In the genomic region with DNA sequence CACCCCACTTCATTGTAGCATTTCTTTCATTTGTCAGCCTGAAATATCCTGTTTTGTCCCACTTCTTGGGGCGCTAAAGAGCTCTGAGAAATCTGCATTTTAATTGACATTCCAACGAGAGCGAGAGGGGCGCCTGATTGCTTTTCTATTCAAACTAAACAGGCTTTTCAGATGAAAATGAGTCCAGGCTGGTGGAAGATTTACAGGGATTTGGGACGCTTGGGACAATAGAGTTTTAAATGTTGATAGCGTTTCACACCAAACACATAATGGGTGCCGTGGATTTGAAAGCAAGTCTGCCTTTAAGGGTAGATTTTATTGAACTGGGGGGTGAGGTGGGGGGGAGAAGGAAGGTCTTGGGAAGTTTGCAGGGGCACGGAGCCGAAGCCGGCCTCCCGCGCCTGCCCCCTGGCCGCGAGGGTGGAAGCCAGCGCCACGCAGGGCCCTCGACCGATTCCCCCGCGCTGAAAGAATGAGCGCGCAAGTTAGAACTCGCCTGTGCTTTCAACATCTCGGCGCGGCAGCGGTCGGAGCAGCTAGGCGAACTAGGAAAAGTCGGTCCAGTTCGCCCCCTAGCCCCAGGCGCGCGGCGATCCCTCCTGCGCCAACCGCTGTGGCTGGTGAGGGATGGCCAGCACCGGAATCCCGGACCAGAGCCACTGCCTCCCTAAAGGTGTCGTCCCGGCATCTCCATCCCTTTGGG, we compare ENCODE assay signal across 8 mouse cellular contexts.
DNase-seq lines count a peak whose midpoint lies in the region; ATAC-seq lines count a peak whose summit lies in the region.

No protein-coding gene starts in this region.

- no peak for ATAC-seq in frontal cortex, adult (ENCODE audit: low TSS enrichment)
- ATAC-seq in heart, embryonic 16.5 days (replicated peaks; ENCODE audit: extremely low read depth, insufficient read depth, low FRiP score) = 0 out of 2 replicates have a peak, but pooled peaks have one; percentile 25
- ATAC-seq in lung, embryonic 16.5 days (ENCODE audit: low read depth) = peak; percentile 36; the same call in 1 of the 2 replicates
- no peak for ATAC-seq in granulocyte monocyte progenitor cell, adult 5-6 weeks (replicated peaks; ENCODE audit: poor library complexity, severe bottlenecking)

- H3K9ac ChIP-seq in heart, embryonic 16.5 days (ENCODE audit: low read length) = peak overlapping the region; percentile 80
- peak overlapping the region; percentile 91 for H3K9ac ChIP-seq in lung, embryonic 16.5 days (ENCODE audit: low read length)

- peaks cover 8% of the 10 kb centered on the region for H3K4me1 ChIP-seq in heart, embryonic 16.5 days (ENCODE audit: control insufficient read depth, insufficient read depth, low read length)
- peaks cover 15% of the 10 kb centered on the region for H3K4me1 ChIP-seq in lung, embryonic 16.5 days (replicated peaks; ENCODE audit: control insufficient read depth, insufficient read depth, low read length)

- 1% methylated on average over 40 of the region's 41 CpGs for WGBS in heart, embryonic 16.5 days
- under 1% methylated on average over 41 of the region's 41 CpGs for WGBS in lung, embryonic 16.5 days

- peak overlapping the region; percentile 77 for H3K27ac ChIP-seq in heart, embryonic 16.5 days (ENCODE audit: low read length)
- peak overlapping the region; percentile 91 for H3K27ac ChIP-seq in lung, embryonic 16.5 days (ENCODE audit: low read length)

- peak overlapping the region; percentile 98 for H3K4me2 ChIP-seq in heart, embryonic 16.5 days (ENCODE audit: low read depth, low read length)
- peak overlapping the region; percentile 79 for H3K4me2 ChIP-seq in lung, embryonic 16.5 days (ENCODE audit: low read depth, low read length)

- no peaks in the 10 kb centered on the region for H3K36me3 ChIP-seq in heart, embryonic 16.5 days (ENCODE audit: control insufficient read depth, insufficient read depth)
- H3K36me3 ChIP-seq in lung, embryonic 16.5 days (ENCODE audit: control insufficient read depth, insufficient read depth, low read length) = 0 out of 2 replicates have a peak, but pooled peaks cover 2% of the 10 kb centered on the region

- H3K9me3 ChIP-seq in heart, embryonic 16.5 days (replicated peaks; ENCODE audit: control insufficient read depth, low read length) = peaks cover 3% of the 10 kb centered on the region; the same call in 1 of the 2 replicates
- H3K9me3 ChIP-seq in lung, embryonic 16.5 days (ENCODE audit: control insufficient read depth, low read length) = no peaks in the 10 kb centered on the region

- DNase-seq in frontal cortex, postnatal 36 days (ENCODE audit: low spot score in 2 of 2) = peak; percentile 55 to 57
- DNase-seq in embryo, embryonic 11 days = peak; percentile 87
- peak; percentile 78 to 87 for DNase-seq in kidney, postnatal 4 days
- peak; percentile 61 for DNase-seq in right cerebral cortex, adult 18-20 months

- H3K4me3 ChIP-seq in heart, embryonic 16.5 days (ENCODE audit: low read length) = peak overlapping the region; percentile 78
- peak overlapping the region; percentile 87 for H3K4me3 ChIP-seq in lung, embryonic 16.5 days (ENCODE audit: low read length)

- H3K27me3 ChIP-seq in heart, embryonic 16.5 days (ENCODE audit: control insufficient read depth, insufficient read depth, low read length) = peaks cover 7% of the 10 kb centered on the region
- H3K27me3 ChIP-seq in lung, embryonic 16.5 days (ENCODE audit: control insufficient read depth, insufficient read depth, low read depth, low read length) = no peaks in the 10 kb centered on the region

Comparison
In these comparisons a context has a peak if more than half of its experiments do, and no peak if none do; other contexts are left out.
1. ATAC-seq: peak in heart, embryonic 16.5 days (single experiment) and lung, embryonic 16.5 days (single experiment); none in frontal cortex, adult (single experiment) and granulocyte monocyte progenitor cell, adult 5-6 weeks (single experiment).
2. Peak in every context shown above with its lines, with median percentiles within 50 percentile points of each other: DNase-seq.